Mouse (Mus musculus): Measurements from ENCODE around the gene Cdh15.

GRCm38 (mm10) chr8:122854388-122854787, 6.6 kb downstream of the Cdh15 start:
- TF ChIP-seq CTCF (IDR thresholded peaks at IDR 0.05) (no peak), POLR2A (IDR thresholded peaks at IDR 0.05; ENCODE audit: insufficient read depth, low read depth, low read length) (no peak)

Data from heart, adult 2 months (tissue).